Mouse (Mus musculus): ENCODE data around the gene Hnrnpc. TPM values are rescaled to one million over a fixed set of nuclear protein-coding genes. Genes with fewer than 3 reads are reported as not detected.

Gene Hnrnpc
- polyA plus RNA-seq, 1 experiment from 2014 or later, result 601 TPM

- H3K27ac ChIP-seq, result peak overlapping the region; percentile 70
- H3K4me3 ChIP-seq (replicated peaks), result peak overlapping the region; percentile 53
- H3K27me3 ChIP-seq (replicated peaks), result no peaks in the 10 kb centered on the region
- no peaks in the 10 kb centered on the region for H3K36me3 ChIP-seq
- peaks cover 8% of the 10 kb centered on the region; the same call in 1 of the 2 replicates for H3K4me1 ChIP-seq (replicated peaks)
- peak; percentile 94 for ATAC-seq
- peak overlapping the region; percentile 65 for H3K9ac ChIP-seq
- no peaks in the 10 kb centered on the region for H3K9me3 ChIP-seq
- 1% methylated on average over 38 of the region's 38 CpGs for WGBS
- peak overlapping the region; percentile 96 for H3K4me2 ChIP-seq (replicated peaks)
Observed at GRCm38 (mm10) chr14:52118823-52119608, 15.2 kb upstream of the Hnrnpc start.

GRCm38 (mm10) chr14:52118456-52118822 is 14.6 kb upstream of the Hnrnpc start:
- Histone ChIP-seq H3K27ac (peak overlapping the region; percentile 70; the same call in 1 of the 2 replicates), H3K36me3 (no peaks in the 10 kb centered on the region), H3K4me2 (replicated peaks) (peak overlapping the region; percentile 96), H3K9ac (no peak overlapping the region; the same call in 1 of the 2 replicates), H3K4me3 (replicated peaks) (peak overlapping the region; percentile 53), H3K4me1 (replicated peaks) (peaks cover 8% of the 10 kb centered on the region; the same call in 1 of the 2 replicates), H3K9me3 (no peaks in the 10 kb centered on the region), H3K27me3 (replicated peaks) (no peaks in the 10 kb centered on the region)
- WGBS, result 16% methylated on average over 8 of the region's 8 CpGs
- ATAC-seq, result peak; percentile 19; the same call in 1 of the 2 replicates

- Histone ChIP-seq H3K36me3 (no peaks in the 10 kb centered on the region), H3K27ac (no peak overlapping the region), H3K4me2 (replicated peaks) (no peak overlapping the region), H3K4me3 (replicated peaks) (no peak overlapping the region), H3K27me3 (replicated peaks) (no peaks in the 10 kb centered on the region), H3K4me1 (replicated peaks) (peaks cover 8% of the 10 kb centered on the region; the same call in 1 of the 2 replicates), H3K9me3 (no peaks in the 10 kb centered on the region), H3K9ac (no peak overlapping the region)
- no peak for ATAC-seq
- WGBS, result 93% methylated on average over 5 of the region's 5 CpGs
Observed at GRCm38 (mm10) chr14:52117241-52117640, 13.4 kb upstream of the Hnrnpc start.

GRCm38 (mm10) chr14:52114101-52114500 is 10.3 kb upstream of the Hnrnpc start:
- no peak for ATAC-seq
- 77% methylated on average over 1 of the region's 1 CpGs for WGBS
- no peak overlapping the region for H3K9ac ChIP-seq

GRCm38 (mm10) chr14:52110346-52110745 is 6.5 kb upstream of the Hnrnpc start, which contains the start of gene Rpgrip1:
Gene Rpgrip1, plus strand, starts transcription at chr14:52110704.
- H3K27ac ChIP-seq, result no peak within 1 kb of the TSS
- peaks cover 5% of the 10 kb centered on the region; the same call in 1 of the 2 replicates for H3K4me1 ChIP-seq (replicated peaks)
- no peak for ATAC-seq
- 81% methylated on average over 4 of the region's 4 CpGs for WGBS
- no peak within 1 kb of the TSS for H3K4me3 ChIP-seq (replicated peaks)
- H3K9me3 ChIP-seq, result no peaks in the 10 kb centered on the region
- H3K4me2 ChIP-seq (replicated peaks), result no peak within 1 kb of the TSS
- no peaks in the 10 kb centered on the region for H3K27me3 ChIP-seq (replicated peaks)
- no peak within 1 kb of the TSS for H3K9ac ChIP-seq
- no peaks in the 10 kb centered on the region for H3K36me3 ChIP-seq

More at GRCm38 (mm10) chr14:52114101-52114500, 10.3 kb upstream of the Hnrnpc start:
- H3K4me3 ChIP-seq (replicated peaks), result no peak overlapping the region
- H3K9me3 ChIP-seq, result no peaks in the 10 kb centered on the region
- H3K27me3 ChIP-seq (replicated peaks), result no peaks in the 10 kb centered on the region
- no peaks in the 10 kb centered on the region for H3K36me3 ChIP-seq
- H3K4me1 ChIP-seq (replicated peaks), result peaks cover 7% of the 10 kb centered on the region; the same call in 1 of the 2 replicates
- no peak overlapping the region for H3K4me2 ChIP-seq (replicated peaks)
- no peak overlapping the region for H3K27ac ChIP-seq

- no peak for ATAC-seq
- WGBS, result 80% methylated on average over 2 of the region's 2 CpGs
Observed at GRCm38 (mm10) chr14:52108025-52108424, 4.2 kb upstream of the Hnrnpc start.

GRCm38 (mm10) chr14:52106741-52107140 is 2.9 kb upstream of the Hnrnpc start:
- ATAC-seq, result no peak
- 12% methylated on average over 10 of the region's 10 CpGs for WGBS
- H3K27ac ChIP-seq, result peak overlapping the region; percentile 77
- H3K4me2 ChIP-seq (replicated peaks), result peak overlapping the region; percentile 39
- H3K36me3 ChIP-seq, result 0 out of 2 replicates have a peak, but pooled peaks cover 1% of the 10 kb centered on the region
- no peak overlapping the region for H3K9ac ChIP-seq
- no peaks in the 10 kb centered on the region for H3K27me3 ChIP-seq (replicated peaks)
- H3K4me1 ChIP-seq (replicated peaks), result peaks cover 8% of the 10 kb centered on the region; the same call in 1 of the 2 replicates
- H3K4me3 ChIP-seq (replicated peaks), result no peak overlapping the region
- no peaks in the 10 kb centered on the region for H3K9me3 ChIP-seq

More at GRCm38 (mm10) chr14:52108025-52108424, 4.2 kb upstream of the Hnrnpc start:
- H3K9ac ChIP-seq, result no peak overlapping the region
- H3K4me3 ChIP-seq (replicated peaks), result no peak overlapping the region
- H3K36me3 ChIP-seq, result no peaks in the 10 kb centered on the region
- peaks cover 5% of the 10 kb centered on the region; the same call in 1 of the 2 replicates for H3K4me1 ChIP-seq (replicated peaks)
- H3K9me3 ChIP-seq, result no peaks in the 10 kb centered on the region
- no peak overlapping the region for H3K4me2 ChIP-seq (replicated peaks)
- no peaks in the 10 kb centered on the region for H3K27me3 ChIP-seq (replicated peaks)
- H3K27ac ChIP-seq, result no peak overlapping the region

- Histone ChIP-seq H3K36me3 (0 out of 2 replicates have a peak, but pooled peaks cover 4% of the 10 kb centered on the region), H3K4me2 (replicated peaks) (peak overlapping the region; percentile 19; the same call in 1 of the 2 replicates), H3K9ac (no peak overlapping the region), H3K27ac (peak overlapping the region; percentile 58), H3K4me1 (replicated peaks) (peaks cover 15% of the 10 kb centered on the region; the same call in 1 of the 2 replicates), H3K4me3 (replicated peaks) (no peak overlapping the region), H3K9me3 (no peaks in the 10 kb centered on the region), H3K27me3 (replicated peaks) (no peaks in the 10 kb centered on the region)
- ATAC-seq, result no peak
- WGBS, result 43% methylated on average over 2 of the region's 2 CpGs
Observed at GRCm38 (mm10) chr14:52105308-52105707, 1.5 kb upstream of the Hnrnpc start.

- Histone ChIP-seq H3K27me3 (replicated peaks) (no peaks in the 10 kb centered on the region), H3K9me3 (no peaks in the 10 kb centered on the region), H3K4me3 (replicated peaks) (peak overlapping the region; percentile 34), H3K4me2 (replicated peaks) (peak overlapping the region; percentile 67), H3K4me1 (replicated peaks) (peaks cover 17% of the 10 kb centered on the region; the same call in 1 of the 2 replicates), H3K9ac (peak overlapping the region; percentile 52), H3K36me3 (0 out of 2 replicates have a peak, but pooled peaks cover 4% of the 10 kb centered on the region), H3K27ac (peak overlapping the region; percentile 94)
- no peak for ATAC-seq
- 31% methylated on average over 7 of the region's 7 CpGs for WGBS
Observed at GRCm38 (mm10) chr14:52104677-52105285, 953 bp upstream of the Hnrnpc start.

- peak overlapping the region; percentile 93 for H3K27ac ChIP-seq
- peaks cover 20% of the 10 kb centered on the region; the same call in 1 of the 2 replicates for H3K4me1 ChIP-seq (replicated peaks)
- peak; percentile 16 for ATAC-seq
- peak overlapping the region; percentile 65 for H3K4me3 ChIP-seq (replicated peaks)
- no peaks in the 10 kb centered on the region for H3K9me3 ChIP-seq
- 0 out of 2 replicates have a peak, but pooled peaks cover 4% of the 10 kb centered on the region for H3K36me3 ChIP-seq
- H3K9ac ChIP-seq, result peak overlapping the region; percentile 86
- H3K4me2 ChIP-seq (replicated peaks), result peak overlapping the region; percentile 70; the same call in 1 of the 2 replicates
- H3K27me3 ChIP-seq (replicated peaks), result no peaks in the 10 kb centered on the region
- under 1% methylated on average over 30 of the region's 30 CpGs for WGBS
Observed at GRCm38 (mm10) chr14:52103474-52103855, 363 bp downstream of the Hnrnpc start.

- Histone ChIP-seq H3K9ac (no peak overlapping the region), H3K36me3 (0 out of 2 replicates have a peak, but pooled peaks cover 9% of the 10 kb centered on the region), H3K4me2 (replicated peaks) (peak overlapping the region; percentile 70), H3K27me3 (replicated peaks) (no peaks in the 10 kb centered on the region), H3K9me3 (no peaks in the 10 kb centered on the region), H3K4me3 (replicated peaks) (peak overlapping the region; percentile 65; the same call in 1 of the 2 replicates), H3K4me1 (replicated peaks) (peaks cover 19% of the 10 kb centered on the region; the same call in 1 of the 2 replicates), H3K27ac (no peak overlapping the region)
- WGBS, result 44% methylated on average over 1 of the region's 1 CpGs
- ATAC-seq, result no peak
Observed at GRCm38 (mm10) chr14:52101285-52102157, 2.3 kb downstream of the Hnrnpc start.
